Mouse (Mus musculus) C2C12 (cell line): ENCODE measurements around the gene Anxa9.

Experiments used
- CEBPB ChIP-seq: IDR thresholded peaks from one replicate; pipeline ENCODE4 v1.6.1; 2011; ENCODE audit warnings: low read depth, mild to moderate bottlenecking, control low read depth, moderate library complexity
- CTCF ChIP-seq: IDR thresholded peaks from one replicate; pipeline ENCODE4 v1.5.1; 2011; ENCODE audit not compliant: control insufficient read depth, insufficient read depth, insufficient read length
- MAX ChIP-seq: IDR thresholded peaks from one replicate; pipeline ENCODE4 v1.6.1; 2011; ENCODE audit warnings: mild to moderate bottlenecking, control low read depth
- USF1 ChIP-seq: IDR thresholded peaks from one replicate; pipeline ENCODE4 v1.6.1; 2011; ENCODE audit warnings: low read depth, mild to moderate bottlenecking, control low read depth, moderate library complexity

DNA sequence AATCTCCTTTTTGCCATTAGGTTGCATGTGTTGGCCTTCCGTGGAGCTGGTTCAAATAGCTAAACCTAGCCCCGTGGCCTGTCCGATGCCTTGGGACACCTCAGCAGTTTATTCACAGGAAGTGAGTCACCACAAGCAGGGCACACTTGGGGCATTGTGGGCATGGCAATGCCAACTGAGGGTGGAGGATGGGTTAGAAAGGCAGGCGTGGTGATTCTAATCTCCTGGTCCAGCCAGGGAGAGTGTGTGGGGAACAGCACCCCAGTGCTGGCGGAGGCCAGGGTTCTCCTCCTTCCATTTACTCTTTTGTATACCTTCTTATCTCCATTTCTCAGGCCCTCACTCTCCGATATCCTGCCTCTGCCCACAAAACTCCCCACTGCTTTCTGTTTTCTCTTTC is 5.6 kb upstream of the Anxa9 start:
- TF ChIP-seq CEBPB (no peak), CTCF (no peak), MAX (peak; percentile 88), USF1 (peak; percentile 43)
